11 mouse cellular contexts compared by ENCODE assay signal in the genomic region with DNA sequence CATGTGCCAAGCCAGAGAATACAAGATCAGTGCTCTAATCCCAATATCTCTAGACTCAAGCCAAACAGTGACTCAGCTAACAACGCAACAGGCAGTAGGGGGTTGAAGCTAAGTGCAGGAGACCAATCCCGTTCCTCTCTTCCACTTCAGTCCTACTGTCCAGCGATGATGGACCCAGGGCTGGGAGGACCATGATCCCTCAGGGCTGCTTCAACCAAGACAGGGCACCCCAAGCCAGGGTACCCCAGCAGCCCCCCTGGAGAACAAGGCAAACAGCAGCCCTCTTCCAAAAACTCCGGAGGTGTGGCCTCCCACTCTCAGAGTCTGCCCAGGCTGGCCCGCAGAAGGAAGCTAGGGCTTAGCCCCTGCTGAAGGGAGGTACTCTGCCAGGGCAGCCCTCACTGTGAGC. TPM values are rescaled to one million over a fixed set of nuclear protein-coding genes. Genes with fewer than 3 reads are reported as not detected.
DNase-seq lines count a peak whose midpoint lies in the region; ATAC-seq lines count a peak whose summit lies in the region.
"Had no signal": no experiment of that assay in that cellular context is flagged by ENCODE, and none has a peak within 500 bp of the region (broad histone marks: within the 10 kb centered on the region; RNA-seq: fewer than 3 reads in every experiment).

No protein-coding gene starts in this region.

- no peaks in the 10 kb centered on the region for H3K9me3 ChIP-seq in heart, embryonic 10.5 days
- no peaks in the 10 kb centered on the region for H3K9me3 ChIP-seq in midbrain, embryonic 13.5 days
- H3K9me3 ChIP-seq in midbrain, embryonic 16.5 days (replicated peaks; ENCODE audit: control insufficient read depth, low read length, poor library complexity, severe bottlenecking): no peaks in the 10 kb centered on the region
- H3K9me3 ChIP-seq in embryonic facial prominence, embryonic 14.5 days (ENCODE audit: control insufficient read depth, low read length): no peaks in the 10 kb centered on the region
- H3K9me3 ChIP-seq in stomach, embryonic 15.5 days: no peaks in the 10 kb centered on the region
- H3K9me3 ChIP-seq: hindbrain, embryonic 15.5 days had no signal

- DNase-seq in heart, adult 8-10 months (ENCODE audit: low spot score): peak; percentile 46
- no peak for DNase-seq in heart, embryonic 10.5 days (ENCODE audit: low spot score)
- peak; percentile 31 for DNase-seq in embryonic facial prominence, embryonic 14.5 days (ENCODE audit: low spot score)
- no peak for DNase-seq in frontal cortex, postnatal 36 days (ENCODE audit: low spot score in 2 of 2)
- DNase-seq: kidney, postnatal 14 days; liver, postnatal 0 days had no signal

- H3K27me3 ChIP-seq in heart, embryonic 10.5 days (ENCODE audit: insufficient read depth, poor library complexity, severe bottlenecking): peaks cover 47% of the 10 kb centered on the region; the same call in 1 of the 2 replicates
- H3K27me3 ChIP-seq in midbrain, embryonic 13.5 days: no peaks in the 10 kb centered on the region
- no peaks in the 10 kb centered on the region for H3K27me3 ChIP-seq in midbrain, embryonic 16.5 days (ENCODE audit: control insufficient read depth, insufficient read depth, low read depth, low read length)
- H3K27me3 ChIP-seq in embryonic facial prominence, embryonic 14.5 days (replicated peaks; ENCODE audit: control insufficient read depth, insufficient read depth, low read length): no peaks in the 10 kb centered on the region
- H3K27me3 ChIP-seq in stomach, embryonic 15.5 days (replicated peaks): no peaks in the 10 kb centered on the region
- H3K27me3 ChIP-seq: hindbrain, embryonic 15.5 days had no signal

- no peak overlapping the region for H3K4me3 ChIP-seq in heart, embryonic 10.5 days
- H3K4me3 ChIP-seq in midbrain, embryonic 13.5 days (replicated peaks): no peak overlapping the region
- H3K4me3 ChIP-seq in midbrain, embryonic 16.5 days (ENCODE audit: low read depth, low read length): no peak overlapping the region
- no peak overlapping the region for H3K4me3 ChIP-seq in embryonic facial prominence, embryonic 14.5 days (ENCODE audit: low read depth, low read length)
- H3K4me3 ChIP-seq in stomach, embryonic 15.5 days (replicated peaks): no peak overlapping the region
- H3K4me3 ChIP-seq: hindbrain, embryonic 15.5 days had no signal

- H3K27ac ChIP-seq in heart, embryonic 10.5 days: no peak overlapping the region
- peak overlapping the region; percentile 40; the same call in 1 of the 2 replicates for H3K27ac ChIP-seq in midbrain, embryonic 13.5 days
- no peak overlapping the region for H3K27ac ChIP-seq in midbrain, embryonic 16.5 days (ENCODE audit: low read length)
- H3K27ac ChIP-seq in embryonic facial prominence, embryonic 14.5 days (replicated peaks; ENCODE audit: low read depth, low read length): no peak overlapping the region
- H3K27ac ChIP-seq in stomach, embryonic 15.5 days: 0 out of 2 replicates have a peak overlapping the region, but pooled peaks have one; percentile 16
- H3K27ac ChIP-seq: hindbrain, embryonic 15.5 days had no signal

- no peak overlapping the region for H3K4me2 ChIP-seq in midbrain, embryonic 13.5 days (replicated peaks)
- no peak overlapping the region for H3K4me2 ChIP-seq in midbrain, embryonic 16.5 days (ENCODE audit: low read length)
- no peak overlapping the region for H3K4me2 ChIP-seq in embryonic facial prominence, embryonic 14.5 days (ENCODE audit: low read depth, low read length)
- H3K4me2 ChIP-seq in stomach, embryonic 15.5 days: no peak overlapping the region
- H3K4me2 ChIP-seq: hindbrain, embryonic 15.5 days had no signal

- H3K4me1 ChIP-seq in heart, embryonic 10.5 days: 0 out of 2 replicates have a peak, but pooled peaks cover 4% of the 10 kb centered on the region
- H3K4me1 ChIP-seq in midbrain, embryonic 13.5 days (replicated peaks): peaks cover 12% of the 10 kb centered on the region
- H3K4me1 ChIP-seq in midbrain, embryonic 16.5 days (ENCODE audit: control insufficient read depth, insufficient read depth, low read length): no peaks in the 10 kb centered on the region
- H3K4me1 ChIP-seq in embryonic facial prominence, embryonic 14.5 days (ENCODE audit: control insufficient read depth, insufficient read depth, low read length): no peaks in the 10 kb centered on the region
- H3K4me1 ChIP-seq in stomach, embryonic 15.5 days: no peaks in the 10 kb centered on the region

- no peak overlapping the region for H3K9ac ChIP-seq in midbrain, embryonic 13.5 days (replicated peaks)
- H3K9ac ChIP-seq in midbrain, embryonic 16.5 days (ENCODE audit: low read depth, low read length): no peak overlapping the region
- H3K9ac ChIP-seq in embryonic facial prominence, embryonic 14.5 days (ENCODE audit: low read depth, low read length): no peak overlapping the region
- no peak overlapping the region for H3K9ac ChIP-seq in stomach, embryonic 15.5 days
- H3K9ac ChIP-seq: hindbrain, embryonic 15.5 days; liver, postnatal 0 days had no signal

- no peaks in the 10 kb centered on the region for H3K36me3 ChIP-seq in heart, embryonic 10.5 days
- 0 out of 2 replicates have a peak, but pooled peaks cover 6% of the 10 kb centered on the region for H3K36me3 ChIP-seq in midbrain, embryonic 13.5 days
- peaks cover 3% of the 10 kb centered on the region; the same call in 1 of the 2 replicates for H3K36me3 ChIP-seq in midbrain, embryonic 16.5 days (ENCODE audit: control insufficient read depth, insufficient read depth, low read length)
- no peaks in the 10 kb centered on the region for H3K36me3 ChIP-seq in embryonic facial prominence, embryonic 14.5 days (ENCODE audit: control insufficient read depth, insufficient read depth, low read length)
- no peaks in the 10 kb centered on the region for H3K36me3 ChIP-seq in stomach, embryonic 15.5 days

- 51% methylated on average over 5 of the region's 5 CpGs for WGBS in heart, embryonic 10.5 days
- WGBS in midbrain, embryonic 13.5 days: 82% methylated on average over 5 of the region's 5 CpGs
- WGBS in midbrain, embryonic 16.5 days: 78% methylated on average over 5 of the region's 5 CpGs
- 70% methylated on average over 5 of the region's 5 CpGs for WGBS in embryonic facial prominence, embryonic 14.5 days
- 63% methylated on average over 5 of the region's 5 CpGs for WGBS in stomach, embryonic 15.5 days

- no peak for ATAC-seq in midbrain, embryonic 13.5 days
- no peak for ATAC-seq in midbrain, embryonic 16.5 days
- ATAC-seq in embryonic facial prominence, embryonic 14.5 days (ENCODE audit: low read depth): peak; percentile 41; the same call in 1 of the 2 replicates
- no peak for ATAC-seq in stomach, embryonic 15.5 days (ENCODE audit: insufficient read depth, low FRiP score, low read depth)
- ATAC-seq: activated CD4-positive, CD25-positive, alpha-beta regulatory T cell, adult 4 months; liver, postnatal 0 days had no signal

RNA-seq across cellular contexts. Expression of a gene that starts 18.8 kb away (rescaled TPM):
- total RNA-seq in heart, adult 8-10 months (2022): 10 to 100 TPM in 1 of 4 experiments, 1 to 10 TPM in 3; 7.5 to 11.0 (median 8.7) TPM
- 4.1 and 4.6 TPM in 2 replicates for polyA plus RNA-seq in heart, embryonic 10.5 days (2016; fragmentation: Nextera tagmentation; extraction: Ambion mirVana)
- polyA plus RNA-seq in midbrain, embryonic 13.5 days (2015; fragmentation: Nextera tagmentation; extraction: Ambion mirVana): 35.5 and 37.6 TPM in 2 replicates
- polyA plus RNA-seq in midbrain, embryonic 16.5 days (2015; fragmentation: Nextera tagmentation; extraction: Ambion mirVana): 83.7 and 87.0 TPM in 2 replicates
- polyA plus RNA-seq in embryonic facial prominence, embryonic 14.5 days (2014; fragmentation: Nextera tagmentation; extraction: Ambion mirVana): 19.5 and 21.6 TPM in 2 replicates
- polyA plus RNA-seq in stomach, embryonic 15.5 days (2015; fragmentation: Nextera tagmentation; extraction: Ambion mirVana): 39.0 and 41.2 TPM in 2 replicates

RNA-seq across cellular contexts. Expression of a gene that starts 33.4 kb away (rescaled TPM):
- total RNA-seq in heart, adult 8-10 months (2022): 10 to 100 TPM; 13.9 to 25.6 (median 19.4) TPM
- 0.43 and 0.65 TPM in 2 replicates for polyA plus RNA-seq in heart, embryonic 10.5 days (2016; fragmentation: Nextera tagmentation; extraction: Ambion mirVana)
- 1.5 and 1.8 TPM in 2 replicates for polyA plus RNA-seq in midbrain, embryonic 13.5 days (2015; fragmentation: Nextera tagmentation; extraction: Ambion mirVana)
- 7.0 and 8.2 TPM in 2 replicates for polyA plus RNA-seq in midbrain, embryonic 16.5 days (2015; fragmentation: Nextera tagmentation; extraction: Ambion mirVana)
- polyA plus RNA-seq in embryonic facial prominence, embryonic 14.5 days (2014; fragmentation: Nextera tagmentation; extraction: Ambion mirVana): 1.00 and 1.3 TPM in 2 replicates
- 1.1 and 1.8 TPM in 2 replicates for polyA plus RNA-seq in stomach, embryonic 15.5 days (2015; fragmentation: Nextera tagmentation; extraction: Ambion mirVana)

Comparison
In these comparisons a context has a peak if more than half of its experiments do, and no peak if none do; other contexts are left out.
1. DNase-seq: peak in heart, adult 8-10 months (single experiment) and embryonic facial prominence, embryonic 14.5 days (single experiment); none in heart, embryonic 10.5 days (single experiment) and frontal cortex, postnatal 36 days (0 of 2).
2. H3K27ac ChIP-seq: peak in midbrain, embryonic 13.5 days (single experiment) and stomach, embryonic 15.5 days (single experiment); none in heart, embryonic 10.5 days (single experiment), midbrain, embryonic 16.5 days (single experiment) and embryonic facial prominence, embryonic 14.5 days (single experiment).